Mouse (Mus musculus) adrenal gland, postnatal 36 days (tissue): Measurements from ENCODE around the gene Chp2. TPM values are rescaled to one million over a fixed set of nuclear protein-coding genes. Genes with fewer than 3 reads are reported as not detected.

Source experiments
- DNase-seq, 2 experiments: peaks; one replicate each; pipeline ENCODE4 v3.0.0; 2021; ENCODE audit warnings: mixed read lengths in 1 of 2
- long read RNA-seq, 2 experiments: library from polyadenylated mRNA; stranded (forward); transcript quantifications; one replicate each; pipeline ENCODE4 v2.0.0; 2021; ENCODE audit warnings: borderline sequencing depth in 2 of 2
- total RNA-seq, 2 experiments: library from RNA; stranded (reverse); gene quantifications; 2 replicates each; pipeline ENCODE4 v1.2.3; 2021

Gene Chp2
- total RNA-seq = 1 to 10 TPM; 1.4 to 2.2 TPM
- long read RNA-seq, experiment 1, partial matches to known transcripts = 0 of 3 reads
- long read RNA-seq, experiment 1, other reads (novel, unspliced or antisense) = 0 of 3 reads
- long read RNA-seq, experiment 2 = 0 reads

GRCm38 (mm10) chr7:122219315-122219801, at the start of gene Chp2:
Gene Chp2, plus strand, starts transcription at chr7:122219496.
- peak; percentile 62 to 73 for DNase-seq

GRCm38 (mm10) chr7:122170705-122171104, 48.6 kb upstream of the Chp2 start:
- DNase-seq = no peak

- no peak for DNase-seq
Observed at GRCm38 (mm10) chr7:122171613-122172012, 47.7 kb upstream of the Chp2 start.

- no peak for DNase-seq
Observed at GRCm38 (mm10) chr7:122180720-122181119, 38.6 kb upstream of the Chp2 start.

- DNase-seq = no peak
Observed at GRCm38 (mm10) chr7:122184569-122184968, 34.7 kb upstream of the Chp2 start.

GRCm38 (mm10) chr7:122186043-122186442, 33.3 kb upstream of the Chp2 start, which contains the start of gene Ern2:
Gene Ern2, minus strand, starts transcription at chr7:122186207.
- DNase-seq = no peak

- DNase-seq = peak; percentile 33 to 54
Observed at GRCm38 (mm10) chr7:122189484-122189883, 29.8 kb upstream of the Chp2 start.

GRCm38 (mm10) chr7:122191097-122191496, 28.2 kb upstream of the Chp2 start:
- no peak for DNase-seq

GRCm38 (mm10) chr7:122193919-122194318, 25.4 kb upstream of the Chp2 start:
- DNase-seq = no peak

- DNase-seq = no peak
Observed at GRCm38 (mm10) chr7:122196771-122197170, 22.5 kb upstream of the Chp2 start.

GRCm38 (mm10) chr7:122197306-122197705, 22.0 kb upstream of the Chp2 start:
- peak; percentile 36 to 51 for DNase-seq

- peak in 1 of 2 experiments; percentile 24 for DNase-seq
Observed at GRCm38 (mm10) chr7:122199296-122199695, 20.0 kb upstream of the Chp2 start.

GRCm38 (mm10) chr7:122203936-122204335, 15.4 kb upstream of the Chp2 start:
- no peak for DNase-seq

GRCm38 (mm10) chr7:122206121-122206520, 13.2 kb upstream of the Chp2 start:
- DNase-seq = no peak

- DNase-seq = no peak
Observed at GRCm38 (mm10) chr7:122208276-122209021, 10.8 kb upstream of the Chp2 start.

- DNase-seq = no peak
Observed at GRCm38 (mm10) chr7:122226020-122226742, 6.9 kb downstream of the Chp2 start.

- no peak for DNase-seq
Observed at GRCm38 (mm10) chr7:122226744-122227143, 7.4 kb downstream of the Chp2 start.

- no peak for DNase-seq
Observed at GRCm38 (mm10) chr7:122229306-122229705, 10.0 kb downstream of the Chp2 start.

- DNase-seq = no peak
Observed at GRCm38 (mm10) chr7:122229916-122230315, 10.6 kb downstream of the Chp2 start.

GRCm38 (mm10) chr7:122230866-122231265, 11.6 kb downstream of the Chp2 start:
- no peak for DNase-seq

- DNase-seq = no peak
Observed at GRCm38 (mm10) chr7:122238939-122239338, 19.6 kb downstream of the Chp2 start.

GRCm38 (mm10) chr7:122240413-122241119, 21.3 kb downstream of the Chp2 start:
- no peak for DNase-seq
